Mouse (Mus musculus) MEL (cell line): Measurements from ENCODE around the gene Gm29133. TPM values are rescaled to one million over a fixed set of nuclear protein-coding genes. Genes with fewer than 3 reads are reported as not detected.

Experiments
- DNase-seq: peaks from one replicate; pipeline ENCODE4 v3.0.0; 2011; ENCODE audit warnings: low read depth, low spot score
- H3K27ac ChIP-seq: 2 replicates; pipeline ENCODE4 v1.5.1; 2012; ENCODE audit warnings: low read depth, mild to moderate bottlenecking, control low read depth, low read length, moderate library complexity; ENCODE audit not compliant: control insufficient read depth
- H3K27me3 ChIP-seq, 2 experiments: fragments of 150-350 bp in 1 of 2; sonication (generic) in 1 of 2; 2 replicates each; pipeline ENCODE4 v1.6.1; 2012; ENCODE audit warnings: low read length in 2 of 2, mild to moderate bottlenecking in 2 of 2, improper control_type of control experiment in 1 of 2, moderate library complexity in 1 of 2; ENCODE audit not compliant: insufficient read depth in 2 of 2, control insufficient read depth in 1 of 2
- H3K36me3 ChIP-seq, 2 experiments: 2 replicates each; pipeline ENCODE4 v1.6.1; 2012 to 2014; ENCODE audit warnings: low read length in 2 of 2, improper control_type of control experiment in 1 of 2, inconsistent platforms in 1 of 2, mild to moderate bottlenecking in 1 of 2; ENCODE audit not compliant: insufficient read depth in 2 of 2, control insufficient read depth in 1 of 2
- H3K4me1 ChIP-seq, 2 experiments: fragments of 150-350 bp in 1 of 2; sonication (generic) in 1 of 2; 2 replicates each; pipeline ENCODE4 v1.6.1; 2012; ENCODE audit warnings: low read length in 2 of 2, improper control_type of control experiment in 1 of 2, mild to moderate bottlenecking in 1 of 2; ENCODE audit not compliant: insufficient read depth in 2 of 2, control insufficient read depth in 1 of 2
- H3K4me3 ChIP-seq, 2 experiments: fragments of 150-350 bp in 1 of 2; sonication (generic) in 1 of 2; 2 replicates each; pipeline ENCODE4 v1.5.1; 2012; ENCODE audit warnings: low read depth in 2 of 2, low read length in 2 of 2, mild to moderate bottlenecking in 2 of 2, moderate library complexity in 2 of 2, control low read depth in 1 of 2, improper control_type of control experiment in 1 of 2; ENCODE audit not compliant: control insufficient read depth in 1 of 2, insufficient read depth in 1 of 2
- H3K79me2 ChIP-seq: 2 replicates; pipeline ENCODE4 v1.6.1; 2012; ENCODE audit warnings: mild to moderate bottlenecking, low read length, moderate library complexity; ENCODE audit not compliant: control insufficient read depth, poor library complexity, insufficient read depth
- H3K9ac ChIP-seq: 2 replicates; pipeline ENCODE4 v1.6.1; 2012; ENCODE audit warnings: low read depth, mild to moderate bottlenecking, control low read depth, low read length, moderate library complexity; ENCODE audit not compliant: control insufficient read depth, poor library complexity, severe bottlenecking
- H3K9me3 ChIP-seq: fragments of 150-350 bp; sonication (generic); replicated peaks from 2 replicates; pipeline ENCODE4 v1.6.1; 2012; ENCODE audit warnings: mild to moderate bottlenecking, low read length, improper control_type of control experiment, moderate library complexity; ENCODE audit not compliant: insufficient read depth
- BHLHE40 ChIP-seq: IDR thresholded peaks from 2 replicates; pipeline ENCODE4 v1.6.1; 2012; ENCODE audit warnings: low read depth, mild to moderate bottlenecking, inconsistent platforms, low read length, improper control_type of control experiment, borderline replicate concordance
- CHD1 ChIP-seq: IDR thresholded peaks from 2 replicates; pipeline ENCODE4 v1.6.1; 2012; ENCODE audit warnings: low read depth, mild to moderate bottlenecking, inconsistent platforms, low read length, improper control_type of control experiment
- CHD2 ChIP-seq: IDR thresholded peaks from 2 replicates; pipeline ENCODE4 v1.6.1; 2011; ENCODE audit warnings: low read length, improper control_type of control experiment
- ELF1 ChIP-seq: IDR thresholded peaks from 2 replicates; pipeline ENCODE4 v1.6.1; 2014; ENCODE audit warnings: low read depth, mild to moderate bottlenecking, inconsistent platforms, low read length, improper control_type of control experiment, moderate library complexity
- ETS1 ChIP-seq: IDR thresholded peaks from 2 replicates; pipeline ENCODE4 v1.6.1; 2012; ENCODE audit warnings: low read depth, mild to moderate bottlenecking, inconsistent platforms, low read length, improper control_type of control experiment, moderate library complexity
- HCFC1 ChIP-seq: IDR thresholded peaks from 2 replicates; pipeline ENCODE4 v1.6.1; 2012; ENCODE audit warnings: low read depth, mild to moderate bottlenecking, inconsistent platforms, low read length, improper control_type of control experiment, moderate library complexity
- JUND ChIP-seq: IDR thresholded peaks from 2 replicates; pipeline ENCODE4 v1.6.1; 2011; ENCODE audit warnings: low read depth, mild to moderate bottlenecking, improper control_type of control experiment, low read length
- KAT2A ChIP-seq: conservative IDR thresholded peaks from 2 replicates; pipeline ENCODE4 v1.6.1; 2012; ENCODE audit warnings: low read depth, low read length, improper control_type of control experiment, inconsistent platforms
- MAFK ChIP-seq: IDR thresholded peaks from 2 replicates; pipeline ENCODE4 v1.6.1; 2011; ENCODE audit warnings: low read depth, mild to moderate bottlenecking, low read length, improper control_type of control experiment, borderline replicate concordance
- MAX ChIP-seq: IDR thresholded peaks from 2 replicates; pipeline ENCODE4 v1.6.1; 2011; ENCODE audit warnings: low read length, improper control_type of control experiment
- MAZ ChIP-seq: IDR thresholded peaks from 2 replicates; pipeline ENCODE4 v1.6.1; 2012; ENCODE audit warnings: low read depth, mild to moderate bottlenecking, inconsistent platforms, low read length, improper control_type of control experiment
- MYC ChIP-seq: IDR thresholded peaks from 2 replicates; pipeline ENCODE4 v1.6.1; 2011; ENCODE audit warnings: low read depth, mild to moderate bottlenecking, low read length, improper control_type of control experiment, moderate library complexity
- NELFE ChIP-seq: IDR thresholded peaks from 2 replicates; pipeline ENCODE4 v1.6.1; 2011; ENCODE audit warnings: low read depth, low read length, improper control_type of control experiment
- NRF1 ChIP-seq: IDR thresholded peaks from 2 replicates; pipeline ENCODE4 v1.6.1; 2014; ENCODE audit warnings: low read depth, mild to moderate bottlenecking, inconsistent platforms, low read length, improper control_type of control experiment, moderate library complexity; ENCODE audit not compliant: poor library complexity, insufficient read depth, severe bottlenecking
- POLR2A ChIP-seq, 2 experiments: IDR thresholded peaks; 2 replicates each; pipeline ENCODE4 v1.6.1; 2011 to 2012; ENCODE audit warnings: low read length in 2 of 2, mild to moderate bottlenecking in 2 of 2, control low read depth in 1 of 2, improper control_type of control experiment in 1 of 2, low read depth in 1 of 2, moderate library complexity in 1 of 2; ENCODE audit not compliant: control insufficient read depth in 1 of 2, insufficient read depth in 1 of 2, poor library complexity in 1 of 2
- POLR2AphosphoS2 ChIP-seq: IDR thresholded peaks from 2 replicates; pipeline ENCODE4 v1.6.1; 2011; ENCODE audit warnings: low read length, improper control_type of control experiment
- RAD21 ChIP-seq: IDR thresholded peaks from 2 replicates; pipeline ENCODE4 v1.6.1; 2011; ENCODE audit warnings: mild to moderate bottlenecking, low read depth, low read length, improper control_type of control experiment
- RCOR1 ChIP-seq: IDR thresholded peaks from 2 replicates; pipeline ENCODE4 v1.6.1; 2012; ENCODE audit warnings: low read depth, mild to moderate bottlenecking, inconsistent platforms, low read length, improper control_type of control experiment
- SMC3 ChIP-seq: IDR thresholded peaks from 2 replicates; pipeline ENCODE4 v1.6.1; 2011; ENCODE audit warnings: low read depth, low read length, improper control_type of control experiment
- TAL1 ChIP-seq: IDR thresholded peaks from 2 replicates; pipeline ENCODE4 v1.6.1; 2012; ENCODE audit warnings: mild to moderate bottlenecking, inconsistent platforms, low read length, moderate library complexity, mixed read lengths
- TBP ChIP-seq: IDR thresholded peaks from 2 replicates; pipeline ENCODE4 v1.8.0; 2011; ENCODE audit warnings: low read depth, low read length, improper control_type of control experiment
- TCF12 ChIP-seq: IDR thresholded peaks from 2 replicates; pipeline ENCODE4 v1.6.1; 2014; ENCODE audit warnings: low read depth, mild to moderate bottlenecking, inconsistent platforms, low read length, improper control_type of control experiment, moderate library complexity
- UBTF ChIP-seq: IDR thresholded peaks from 2 replicates; pipeline ENCODE4 v1.6.1; 2012; ENCODE audit warnings: low read depth, mild to moderate bottlenecking, inconsistent platforms, low read length, improper control_type of control experiment, moderate library complexity, borderline replicate concordance; ENCODE audit not compliant: insufficient read depth
- USF2 ChIP-seq, 2 experiments: IDR thresholded peaks; 2 replicates each; pipeline ENCODE4 v1.6.1; 2011 to 2012; ENCODE audit warnings: improper control_type of control experiment in 2 of 2, low read length in 2 of 2, borderline replicate concordance in 1 of 2, inconsistent platforms in 1 of 2, low read depth in 1 of 2, mild to moderate bottlenecking in 1 of 2; ENCODE audit not compliant: insufficient read depth in 1 of 2
- ZKSCAN1 ChIP-seq: IDR thresholded peaks from 2 replicates; pipeline ENCODE4 v1.6.1; 2012; ENCODE audit warnings: low read depth, mild to moderate bottlenecking, inconsistent platforms, low read length, improper control_type of control experiment, moderate library complexity
- ZMIZ1 ChIP-seq: IDR thresholded peaks from 2 replicates; pipeline ENCODE4 v1.6.1; 2012; ENCODE audit warnings: low read depth, mild to moderate bottlenecking, inconsistent platforms, low read length, improper control_type of control experiment, moderate library complexity
- ZNF384 ChIP-seq: IDR thresholded peaks from 2 replicates; pipeline ENCODE4 v1.6.1; 2012; ENCODE audit warnings: low read depth, mild to moderate bottlenecking, inconsistent platforms, low read length, improper control_type of control experiment
- polyA plus RNA-seq, 2 experiments: library from polyadenylated mRNA; stranded (reverse) in 1 of 2; unstranded in 1 of 2; fragments of >175 nt in 1 of 2; fragments of >200 nt in 1 of 2; gene quantifications; 2 replicates each; pipeline versions ENCODE4 v1.2.1 to v1.2.4; 2012; ENCODE audit warnings: low replicate concordance in 2 of 2, low read depth in 1 of 2; ENCODE audit not compliant: insufficient read length in 2 of 2, insufficient read depth in 1 of 2, missing spikeins in 1 of 2
- total RNA-seq: library from RNA; depleted of rRNA; stranded (reverse); fragments of 300-350 nt; gene quantifications from 2 replicates; pipeline ENCODE4 v1.2.3, GENCODE M21; 2012

Gene Gm29133
- total and polyA plus RNA-seq, 3 experiments = not detected

DNA sequence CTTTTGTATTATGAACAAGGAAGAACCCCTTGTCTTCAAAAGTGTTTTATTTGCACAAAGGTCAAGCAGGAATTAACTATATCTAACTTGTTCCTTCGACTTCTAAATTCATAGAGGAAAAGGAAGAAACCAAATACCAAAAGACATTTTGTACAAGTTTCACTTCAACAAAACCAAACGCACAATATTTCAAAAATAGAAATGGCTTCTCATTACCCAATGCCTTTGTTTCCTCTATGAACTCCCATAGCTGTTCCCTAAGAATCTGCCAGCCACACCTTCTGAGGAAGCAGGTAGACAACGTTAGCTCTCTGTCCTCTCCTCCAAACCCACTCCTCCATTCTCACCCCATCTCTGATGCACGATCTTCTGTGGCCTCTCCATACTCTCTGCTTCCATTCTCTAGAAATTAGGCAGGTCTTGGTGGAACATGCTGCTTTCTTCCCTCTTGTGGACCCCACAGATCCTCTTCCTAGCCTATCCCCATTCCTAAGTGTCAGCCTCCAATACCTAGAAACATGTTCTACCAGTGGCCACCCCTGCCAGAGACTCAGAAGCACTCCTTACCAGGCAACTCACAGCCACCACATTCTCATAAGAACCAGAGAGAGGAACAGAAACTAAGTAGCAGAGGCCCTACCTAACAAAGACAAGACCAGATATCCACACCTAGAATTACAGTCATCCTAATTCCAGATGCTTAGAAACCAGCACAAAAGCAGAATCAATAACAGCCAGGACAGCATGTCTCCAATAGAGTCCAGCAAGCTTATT lies 4.1 kb upstream of the Gm29133 start:
- H3K27ac ChIP-seq = no peak overlapping the region
- H3K9me3 ChIP-seq = no peaks in the 10 kb centered on the region
- no peaks in the 10 kb centered on the region; a peak in 1 of 4 replicates for H3K27me3 ChIP-seq
- H3K4me1 ChIP-seq = no peaks in the 10 kb centered on the region
- no peaks in the 10 kb centered on the region for H3K36me3 ChIP-seq
- H3K4me3 ChIP-seq = no peak overlapping the region
- H3K9ac ChIP-seq = no peak overlapping the region
- no peak for DNase-seq
- no peaks in the 10 kb centered on the region for H3K79me2 ChIP-seq
- TF ChIP-seq NELFE (no peak), POLR2A (IDR thresholded peaks at IDR 0.05; ENCODE audit: control insufficient read depth in 1 of 2, insufficient read depth in 1 of 2, low read depth in 1 of 2, low read length in 2 of 2, poor library complexity in 1 of 2) (no peak), KAT2A (no peak), USF2 (IDR thresholded peaks at IDR 0.05; ENCODE audit: borderline replicate concordance in 1 of 2, insufficient read depth in 1 of 2, low read depth in 1 of 2, low read length in 2 of 2) (no peak), TAL1 (no peak), SMC3 (no peak), ZKSCAN1 (no peak), CHD2 (no peak), CHD1 (no peak), MAFK (no peak), MYC (no peak), HCFC1 (no peak), RAD21 (no peak), ELF1 (no peak), TCF12 (no peak), NRF1 (no peak), POLR2AphosphoS2 (no peak)
- TF ChIP-seq, all 39 proteins: peak for 0

DNA sequence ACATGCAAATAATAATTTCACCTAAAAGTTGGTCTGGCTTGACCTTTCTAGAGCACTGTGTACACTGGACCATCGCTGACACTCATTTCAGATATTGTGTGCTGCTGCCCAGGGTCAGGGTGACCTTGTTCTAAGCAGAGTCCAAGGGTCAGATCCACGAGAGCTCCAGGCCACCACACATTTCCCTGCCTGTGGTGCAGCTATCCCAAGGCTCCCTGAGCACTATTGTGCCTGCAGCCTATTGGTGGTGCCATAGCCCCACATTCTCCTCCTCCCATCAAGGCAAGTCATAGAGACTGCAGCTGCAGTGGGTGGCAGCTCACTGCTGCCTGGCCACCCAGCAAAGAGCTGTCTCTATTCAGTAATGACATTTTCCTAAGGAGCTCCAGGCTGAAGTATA lies 2.7 kb upstream of the Gm29133 start:
- H3K9me3 ChIP-seq = no peaks in the 10 kb centered on the region
- no peaks in the 10 kb centered on the region for H3K36me3 ChIP-seq
- no peaks in the 10 kb centered on the region for H3K79me2 ChIP-seq
- DNase-seq = no peak
- H3K4me3 ChIP-seq = no peak overlapping the region
- no peaks in the 10 kb centered on the region for H3K4me1 ChIP-seq
- TF ChIP-seq ZKSCAN1 = no peak
- TF ChIP-seq UBTF = no peak
- TF ChIP-seq ZNF384 = no peak
- no peak for TF ChIP-seq TBP
- TF ChIP-seq MYC = no peak
- no peak for TF ChIP-seq USF2 (IDR thresholded peaks at IDR 0.05; ENCODE audit: borderline replicate concordance in 1 of 2, insufficient read depth in 1 of 2, low read depth in 1 of 2, low read length in 2 of 2)
- TF ChIP-seq BHLHE40 = no peak
- no peak for TF ChIP-seq KAT2A
- TF ChIP-seq ETS1 = no peak
- no peak for TF ChIP-seq ZMIZ1
- no peak for TF ChIP-seq MAZ
- TF ChIP-seq CHD1 = no peak
- TF ChIP-seq RCOR1 = no peak
- TF ChIP-seq JUND = no peak
- TF ChIP-seq MAX = no peak
- H3K9ac ChIP-seq = no peak overlapping the region
- H3K27ac ChIP-seq = no peak overlapping the region
- no peaks in the 10 kb centered on the region; a peak in 1 of 4 replicates for H3K27me3 ChIP-seq
